Mouse (Mus musculus) CD4-positive, CD25-positive, alpha-beta regulatory T cell, adult 4 months (primary cell): ENCODE measurements around the gene Lag3. TPM values are rescaled to one million over a fixed set of nuclear protein-coding genes. Genes with fewer than 3 reads are reported as not detected.

ENCODE experiments used
- ATAC-seq: one replicate; pipeline ENCODE4 v1.8.0; 2017
- polyA plus RNA-seq, 2 experiments: library from polyadenylated mRNA; unstranded; fragments of 100-300 nt; shearing (Covaris generic); gene quantifications; one replicate each; pipeline ENCODE4 v1.2.1; 2017

The Lag3 gene
- polyA plus RNA-seq, 2 experiments from 2014 or later, result 19.0 to 29.0 TPM

DNA sequence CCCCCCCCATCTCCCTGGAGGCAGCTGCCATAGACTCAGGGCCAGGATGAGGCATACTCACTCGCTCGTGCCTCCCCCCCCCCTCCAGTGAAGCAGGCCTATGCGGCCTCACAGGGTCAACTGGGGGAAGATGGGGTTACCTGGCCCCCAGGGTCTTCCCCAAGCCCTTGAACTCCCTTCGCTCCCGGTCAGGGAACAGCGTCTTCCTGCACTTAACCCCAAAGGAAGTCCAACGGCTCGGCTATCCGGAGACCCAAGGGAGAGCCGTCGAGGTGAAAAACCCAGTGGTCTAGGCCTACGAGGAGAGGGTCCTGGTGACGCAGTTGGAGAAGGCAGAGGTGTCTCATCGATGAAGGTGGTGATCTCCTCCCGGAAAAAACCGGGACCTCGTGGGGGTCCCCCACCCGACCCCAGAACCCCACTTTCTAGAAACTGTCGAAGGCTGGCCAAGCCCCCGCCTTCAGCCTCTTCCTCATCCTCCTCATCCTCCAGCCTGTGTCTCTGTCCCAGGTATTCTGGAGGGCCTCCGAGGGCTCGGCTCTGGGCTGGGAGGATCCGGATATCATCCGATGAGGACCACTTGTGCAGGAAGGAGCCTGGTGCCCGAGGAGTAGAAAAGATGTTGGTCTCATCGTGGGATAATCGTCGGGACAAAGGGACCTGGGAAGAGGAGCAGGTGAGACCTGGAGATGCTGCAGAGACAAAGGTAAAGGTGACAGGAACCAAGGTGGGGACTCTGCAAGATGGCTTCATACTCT is 52.8 kb downstream of the Lag3 start:
- ATAC-seq, result no peak

DNA sequence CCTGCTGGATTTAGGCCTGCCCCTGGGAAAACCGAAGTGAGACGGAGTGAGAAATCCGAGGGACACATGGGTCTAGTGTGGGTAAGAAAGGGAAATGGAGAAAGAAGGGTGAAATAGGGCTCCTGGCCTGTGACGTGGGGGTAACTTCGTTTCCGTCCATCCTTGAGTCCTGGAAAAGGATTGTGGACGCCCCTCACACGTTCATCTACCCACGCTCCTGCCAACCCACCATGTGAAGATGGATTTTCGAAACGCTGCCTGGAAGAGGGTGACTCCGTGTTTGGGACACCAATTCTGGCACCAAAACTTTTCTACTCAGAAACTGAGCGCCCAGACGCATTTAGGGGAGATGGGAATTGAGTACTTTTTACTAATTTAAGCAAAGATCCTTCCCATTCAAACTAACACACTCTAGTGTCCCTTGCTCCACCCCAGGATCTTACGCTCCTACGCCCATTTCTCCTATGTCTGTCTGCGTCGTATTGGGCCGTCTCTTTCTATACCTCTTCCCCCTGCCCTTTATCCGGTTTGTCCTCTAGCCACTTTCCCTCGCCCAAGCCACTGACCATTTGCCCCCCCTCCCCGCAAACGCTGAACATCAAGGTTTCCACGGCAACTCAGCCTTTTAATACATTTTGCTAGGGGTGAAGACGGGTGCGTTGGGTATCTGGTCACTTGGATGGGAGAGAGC is 53.5 kb downstream of the Lag3 start:
- ATAC-seq, result no peak

DNA sequence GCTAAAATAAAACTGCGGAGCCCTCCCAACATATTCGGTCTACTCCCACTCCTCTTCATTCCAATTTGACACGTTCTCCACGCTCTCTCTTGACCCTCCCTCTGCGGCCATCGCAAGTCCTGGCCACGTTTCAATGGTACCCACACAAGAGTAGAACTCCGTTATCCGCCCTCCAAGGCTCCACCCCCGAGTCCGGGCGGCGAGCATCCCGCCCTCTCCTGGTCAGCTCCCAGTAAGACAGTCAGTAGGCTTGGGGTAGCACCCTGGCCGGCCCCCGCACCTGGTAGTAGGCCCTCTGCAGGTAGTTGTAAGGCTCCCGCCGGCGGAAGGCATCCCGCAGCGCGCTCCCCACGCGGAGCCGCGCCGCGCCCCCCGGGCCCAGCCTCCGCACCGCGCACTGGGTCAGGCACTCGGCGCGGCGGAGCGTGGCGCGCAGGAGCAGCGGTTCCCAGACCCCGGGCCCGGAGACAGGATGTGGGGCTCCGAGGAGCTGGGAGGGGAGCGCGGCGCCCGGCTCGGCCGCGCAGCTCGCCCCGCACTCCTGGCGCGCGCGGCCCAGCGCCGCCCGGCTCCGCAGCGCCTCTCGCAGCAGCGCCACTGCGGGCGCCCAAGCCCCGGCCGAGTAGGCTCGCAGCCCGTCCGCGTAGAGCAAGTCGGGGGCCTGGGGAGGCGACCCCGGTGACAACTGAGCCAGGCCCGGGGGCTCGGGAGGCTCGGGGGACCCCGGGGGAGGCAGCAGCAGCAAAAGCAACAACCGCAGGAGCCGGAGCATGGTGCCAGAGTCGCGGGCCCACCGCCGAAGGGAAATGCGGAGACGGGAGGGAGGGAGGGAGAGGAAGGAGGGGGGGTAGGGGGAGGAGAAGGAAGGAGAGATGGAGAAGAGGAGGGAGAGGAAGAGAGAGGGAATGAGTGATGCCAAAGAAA is 54.3 kb downstream of the Lag3 start, which contains the start of gene P3h3:
Gene P3h3, minus strand, starts transcription at position 837 of the 924 bp plus-strand sequence.
- ATAC-seq, result peak; percentile 85

DNA sequence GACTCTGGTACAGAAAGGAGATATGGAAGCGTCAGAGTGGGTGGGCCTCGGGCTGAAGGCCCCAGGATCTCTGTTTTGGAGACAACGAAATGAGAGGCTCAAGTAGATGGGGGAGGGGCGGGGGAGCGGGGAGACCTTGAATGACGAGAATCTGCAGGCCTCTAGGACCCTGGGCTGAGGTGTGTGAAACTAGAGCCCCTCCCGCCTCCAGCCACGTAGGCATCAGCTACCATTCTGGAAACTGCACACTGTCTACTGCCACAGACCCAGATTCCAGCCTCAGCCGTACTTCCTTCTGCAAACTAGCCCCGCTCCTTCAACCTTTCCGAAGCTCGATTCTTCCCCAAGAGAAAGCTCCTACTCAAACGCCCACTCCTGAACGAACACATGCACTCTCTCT is 55.2 kb downstream of the Lag3 start:
- peak; percentile 5 for ATAC-seq

DNA sequence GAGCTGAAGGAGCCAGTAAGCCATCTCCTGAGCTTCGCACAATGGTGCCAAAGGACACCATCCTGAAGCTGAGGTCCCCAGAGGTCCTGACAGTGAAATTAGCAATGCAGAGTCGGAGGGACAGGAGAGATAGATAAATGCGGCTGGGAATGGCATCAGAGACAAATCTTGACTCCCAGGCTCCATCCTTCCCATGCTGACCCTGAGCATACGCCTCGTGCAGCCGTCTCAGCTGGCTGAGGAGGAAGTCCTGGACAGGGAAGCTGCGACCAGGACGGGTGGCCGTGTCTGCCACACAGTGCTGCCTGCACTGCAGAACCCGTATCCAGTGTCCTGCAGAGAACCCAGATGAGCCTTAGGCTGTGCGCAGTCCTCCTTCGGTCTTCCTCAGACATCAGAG is 56.9 kb downstream of the Lag3 start:
- ATAC-seq, result no peak

Other genes with a start within 250 kb of the Lag3 start
- gene Lpcat3, start 248.7 kb downstream of the Lag3 start, polyA plus RNA-seq, result 10 to 100 TPM; 33.5 to 35.0 TPM
- 100 to 1,000 TPM; 465 to 483 TPM for gene Emg1, start 199.5 kb downstream of the Lag3 start, polyA plus RNA-seq
- gene Phb2, start 199.4 kb downstream of the Lag3 start, polyA plus RNA-seq, result 10 to 100 TPM; 56.1 to 59.9 TPM
- 100 to 1,000 TPM; 187 to 310 TPM for gene Ptpn6, start 173.0 kb downstream of the Lag3 start, polyA plus RNA-seq
- gene Grcc10, start 170.3 kb downstream of the Lag3 start, polyA plus RNA-seq, result 100 to 1,000 TPM; 509 to 554 TPM
- under 1 TPM in 1 of 2 experiments, not detected in 1; 0.36 TPM for gene Gm45234, start 155.7 kb downstream of the Lag3 start, polyA plus RNA-seq
- 1 to 10 TPM; 4.4 to 4.8 TPM for gene Atn1, start 155.2 kb downstream of the Lag3 start, polyA plus RNA-seq
- gene Eno2, start 142.0 kb downstream of the Lag3 start, polyA plus RNA-seq, result 1 to 10 TPM; 3.0 to 9.9 TPM
- 1 to 10 TPM; 1.1 to 2.7 TPM for gene Lrrc23, start 132.0 kb downstream of the Lag3 start, polyA plus RNA-seq
- 1 to 10 TPM; 1.7 to 3.4 TPM for gene Spsb2, start 103.0 kb downstream of the Lag3 start, polyA plus RNA-seq
- 10 to 100 TPM; 65.7 to 90.0 TPM for gene Tpi1, start 97.4 kb downstream of the Lag3 start, polyA plus RNA-seq
- gene Usp5, start 82.2 kb downstream of the Lag3 start, polyA plus RNA-seq, result 100 to 1,000 TPM in 1 of 2 experiments, 10 to 100 TPM in 1; 77.2 to 154 TPM
- 10 to 100 TPM in 1 of 2 experiments, 1 to 10 TPM in 1; 8.0 to 27.1 TPM for gene Cdca3, start 82.2 kb downstream of the Lag3 start, polyA plus RNA-seq
- gene Gnb3, start 71.4 kb downstream of the Lag3 start, polyA plus RNA-seq, result not detected
- gene P3h3, start 54.0 kb downstream of the Lag3 start, polyA plus RNA-seq, result under 1 TPM in 1 of 2 experiments, not detected in 1; 0.11 TPM
- not detected for gene Gpr162, start 47.7 kb downstream of the Lag3 start, polyA plus RNA-seq
- gene Cd4, start 23.5 kb downstream of the Lag3 start, polyA plus RNA-seq, result 100 to 1,000 TPM; 268 to 648 TPM
- 10 to 100 TPM in 1 of 2 experiments, 1 to 10 TPM in 1; 5.4 to 10.6 TPM for gene Ptms, start 8.4 kb upstream of the Lag3 start, polyA plus RNA-seq
- gene Mlf2, start 19.7 kb upstream of the Lag3 start, polyA plus RNA-seq, result 10 to 100 TPM; 39.0 to 40.7 TPM
- 10 to 100 TPM; 66.2 to 93.4 TPM for gene Cops7a, start 53.8 kb upstream of the Lag3 start, polyA plus RNA-seq
- under 1 TPM in 1 of 2 experiments, not detected in 1; 0.15 TPM for gene Pianp, start 85.0 kb upstream of the Lag3 start, polyA plus RNA-seq
- 1 to 10 TPM; 3.9 to 4.4 TPM for gene Zfp384, start 97.4 kb upstream of the Lag3 start, polyA plus RNA-seq
- gene Ing4, start 128.1 kb upstream of the Lag3 start, polyA plus RNA-seq, result 10 to 100 TPM; 48.3 to 64.6 TPM
- 10 to 100 TPM; 24.6 to 25.9 TPM for gene Acrbp, start 138.0 kb upstream of the Lag3 start, polyA plus RNA-seq
- 10 to 100 TPM; 12.1 to 19.9 TPM for gene Lpar5, start 156.2 kb upstream of the Lag3 start, polyA plus RNA-seq
- 10 to 100 TPM; 61.4 to 71.9 TPM for gene Chd4, start 184.3 kb upstream of the Lag3 start, polyA plus RNA-seq
- gene Nop2, start 220.2 kb upstream of the Lag3 start, polyA plus RNA-seq, result 10 to 100 TPM; 51.5 to 59.7 TPM
- gene Iffo1, start 233.5 kb upstream of the Lag3 start, polyA plus RNA-seq, result 10 to 100 TPM in 1 of 2 experiments, 1 to 10 TPM in 1; 9.5 to 10.6 TPM